Mouse (Mus musculus) frontal cortex, postnatal 14 days (tissue): ENCODE measurements around the gene Aldoc.

Experiments
- DNase-seq, 2 experiments: peaks; one replicate each; pipeline ENCODE4 v3.0.0; 2022; ENCODE audit warnings: low spot score in 2 of 2

Aldoc gene

GRCm38 (mm10) chr11:78332676-78333075 is 9.9 kb downstream of the Aldoc start:
- no peak for DNase-seq

- DNase-seq, result no peak
These were observed 11.2 kb downstream of the Aldoc start for GRCm38 (mm10) chr11:78333992-78334391.

GRCm38 (mm10) chr11:78337040-78337439 is 14.3 kb downstream of the Aldoc start:
- no peak for DNase-seq

GRCm38 (mm10) chr11:78341702-78342101 is 18.9 kb downstream of the Aldoc start:
- DNase-seq, result no peak

GRCm38 (mm10) chr11:78343381-78344327 is 20.9 kb downstream of the Aldoc start, which contains the start of gene Unc119:
Gene Unc119 (plus strand): TSS chr11:78343482.
- peak in 1 of 2 experiments; percentile 51 for DNase-seq

- DNase-seq, result no peak
These were observed 21.6 kb downstream of the Aldoc start for GRCm38 (mm10) chr11:78344328-78344889.

GRCm38 (mm10) chr11:78344890-78345715 is 22.3 kb downstream of the Aldoc start:
- DNase-seq, result no peak

GRCm38 (mm10) chr11:78345801-78346200 is 23.0 kb downstream of the Aldoc start:
- DNase-seq, result no peak

GRCm38 (mm10) chr11:78346326-78347069 is 23.7 kb downstream of the Aldoc start:
- no peak for DNase-seq

- no peak for DNase-seq
These were observed 24.4 kb downstream of the Aldoc start for GRCm38 (mm10) chr11:78347070-78347754.

- no peak for DNase-seq
These were observed 25.1 kb downstream of the Aldoc start for GRCm38 (mm10) chr11:78347908-78348307.

- no peak for DNase-seq
These were observed 25.7 kb downstream of the Aldoc start for GRCm38 (mm10) chr11:78348474-78348873.

GRCm38 (mm10) chr11:78349441-78350358 is 26.9 kb downstream of the Aldoc start:
- DNase-seq, result no peak

- DNase-seq, result no peak
These were observed 30.3 kb downstream of the Aldoc start for GRCm38 (mm10) chr11:78353081-78353480.

- no peak for DNase-seq
These were observed 32.1 kb downstream of the Aldoc start for GRCm38 (mm10) chr11:78354905-78355304.

GRCm38 (mm10) chr11:78355471-78356238 is 32.9 kb downstream of the Aldoc start:
- DNase-seq, result peak in 1 of 2 experiments; percentile 39

- peak in 1 of 2 experiments; percentile 41 for DNase-seq
These were observed 35.7 kb downstream of the Aldoc start for GRCm38 (mm10) chr11:78358330-78359007.

GRCm38 (mm10) chr11:78360125-78360788 is 37.5 kb downstream of the Aldoc start:
- peak in 1 of 2 experiments; percentile 56 for DNase-seq
